Mouse (Mus musculus) hindbrain, embryonic 16.5 days (tissue): ENCODE measurements at regions not wholly inside any gene's neighbourhood (a gene's known extent, or its start where the extent isn't known, plus 50 kb on each side); places are given as distances from the start of the nearest gene placed in this dataset.

ENCODE experiments used
- ATAC-seq: fragments of 200-750 bp; cut with Nextera tagmentation; 2 replicates; pipeline ENCODE4 v1.8.0; 2017; ENCODE audit warnings: moderate TSS enrichment, moderate library complexity
- H3K27ac ChIP-seq: fragments of 300-500 bp; sonication (generic); 2 replicates; pipeline ENCODE4 v1.5.1; 2014; ENCODE audit warnings: low read depth, mild to moderate bottlenecking, control low read depth, low read length, moderate library complexity
- H3K27me3 ChIP-seq: fragments of 300-500 bp; sonication (generic); replicated peaks from 2 replicates; pipeline ENCODE4 v1.6.1; 2014; ENCODE audit warnings: low read length; ENCODE audit not compliant: control insufficient read depth, insufficient read depth
- H3K36me3 ChIP-seq: fragments of 300-500 bp; sonication (generic); 2 replicates; pipeline ENCODE4 v1.6.1; 2014; ENCODE audit warnings: mild to moderate bottlenecking, low read length, moderate library complexity, mixed read lengths; ENCODE audit not compliant: control insufficient read depth, insufficient read depth
- H3K4me1 ChIP-seq: fragments of 300-500 bp; sonication (generic); 2 replicates; pipeline ENCODE4 v1.6.1; 2014; ENCODE audit warnings: low read depth, low read length; ENCODE audit not compliant: control insufficient read depth, insufficient read depth
- H3K4me2 ChIP-seq: fragments of 300-500 bp; sonication (generic); 2 replicates; pipeline ENCODE4 v1.6.1; 2014; ENCODE audit warnings: mild to moderate bottlenecking, low read length, control low read depth, moderate library complexity
- H3K4me3 ChIP-seq: fragments of 300-500 bp; sonication (generic); 2 replicates; pipeline ENCODE4 v1.5.1; 2014; ENCODE audit warnings: mild to moderate bottlenecking, low read length, control low read depth, moderate library complexity
- H3K9ac ChIP-seq: fragments of 300-500 bp; sonication (generic); 2 replicates; pipeline ENCODE4 v1.6.1; 2014; ENCODE audit warnings: low read depth, mild to moderate bottlenecking, control low read depth, low read length, moderate library complexity
- H3K9me3 ChIP-seq: fragments of 300-500 bp; sonication (generic); 2 replicates; pipeline ENCODE4 v1.6.1; 2014; ENCODE audit warnings: mild to moderate bottlenecking, low read length, moderate library complexity; ENCODE audit not compliant: control insufficient read depth
- WGBS: fragments of 180-500 bp; shearing (Covaris S2); extraction: QIAGEN DNeasy Blood & Tissue Kit; methylation state at CpG from one replicate; pipeline ENCODE4 v1.1.7; 2014; 5-methylcytosine and 5-hydroxymethylcytosine counted together

DNA sequence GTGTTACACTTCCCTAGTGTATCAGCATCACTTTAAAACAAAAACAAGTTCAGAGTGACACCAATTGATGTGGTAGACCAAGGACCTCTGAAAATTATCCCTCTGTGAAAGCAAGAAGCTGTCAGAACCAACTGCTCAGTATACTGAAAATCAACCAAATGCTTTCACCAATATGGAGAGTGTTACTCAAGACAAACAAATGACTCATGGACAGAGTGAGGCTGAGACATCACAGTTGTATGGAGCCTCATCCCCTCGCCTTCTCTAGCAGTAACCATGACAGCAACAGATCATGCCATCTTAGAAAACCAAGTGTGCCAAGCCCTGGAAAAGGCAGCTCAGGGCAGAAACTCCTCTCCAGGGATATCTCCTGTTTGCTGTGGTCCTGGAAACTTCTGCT lies 267.3 kb upstream of the F930015N05Rik start:
- no peak for ATAC-seq
- Histone ChIP-seq H3K27ac (no peak overlapping the region), H3K36me3 (no peaks in the 10 kb centered on the region), H3K9ac (no peak overlapping the region), H3K4me3 (no peak overlapping the region), H3K4me1 (no peaks in the 10 kb centered on the region), H3K27me3 (no peaks in the 10 kb centered on the region), H3K4me2 (no peak overlapping the region), H3K9me3 (peaks cover 2% of the 10 kb centered on the region; the same call in 1 of the 2 replicates)
- 65% methylated on average over 1 of the region's 1 CpGs for WGBS

DNA sequence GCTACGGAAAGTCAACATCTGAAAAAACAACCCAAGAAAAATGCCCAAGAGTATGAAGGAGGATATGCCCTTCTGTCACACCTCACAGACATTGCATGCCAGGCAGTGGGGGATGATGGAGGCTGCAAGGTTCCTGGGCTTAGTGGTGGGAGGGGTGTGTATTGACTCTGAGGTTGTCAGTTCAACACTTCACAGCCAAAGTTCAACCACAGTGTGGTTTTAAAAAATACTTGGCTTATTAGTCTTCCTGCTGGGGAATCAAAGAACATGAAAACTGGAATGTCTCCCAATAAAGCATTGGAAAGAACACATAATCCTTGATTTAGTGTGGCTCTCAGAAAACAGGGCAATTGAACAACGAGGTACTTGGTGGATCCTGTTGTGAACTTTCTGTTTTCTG lies 267.0 kb upstream of the Elac2 start:
- Histone ChIP-seq H3K27me3 (no peaks in the 10 kb centered on the region), H3K9ac (no peak overlapping the region), H3K4me1 (no peaks in the 10 kb centered on the region), H3K4me3 (no peak overlapping the region), H3K4me2 (no peak overlapping the region), H3K36me3 (no peaks in the 10 kb centered on the region), H3K27ac (no peak overlapping the region), H3K9me3 (peaks cover 8% of the 10 kb centered on the region)
- no peak for ATAC-seq
- WGBS: 80% methylated on average over 2 of the region's 2 CpGs

DNA sequence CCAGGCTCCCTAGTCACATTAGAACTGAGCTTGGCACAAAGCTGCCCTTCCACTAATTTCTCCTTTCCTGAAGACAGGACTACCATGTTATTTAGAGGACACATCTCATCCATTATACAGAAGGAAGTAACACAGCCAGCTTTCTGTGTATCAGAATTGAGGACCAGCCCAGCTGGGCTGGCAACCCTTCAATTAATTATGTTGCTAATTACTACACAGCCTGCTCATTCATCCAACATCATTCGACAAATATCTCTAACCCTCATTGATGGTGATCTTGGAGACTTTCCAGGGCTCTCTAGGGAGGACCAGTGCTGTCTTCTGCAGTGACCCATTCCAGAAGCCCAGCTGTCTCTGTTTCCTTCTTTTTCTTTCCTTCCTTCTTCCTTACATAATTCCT lies 263.7 kb upstream of the Elac2 start:
- WGBS: 42% methylated on average over 1 of the region's 1 CpGs
- Histone ChIP-seq H3K9me3 (peaks cover 3% of the 10 kb centered on the region; the same call in 1 of the 2 replicates), H3K36me3 (no peaks in the 10 kb centered on the region), H3K9ac (no peak overlapping the region), H3K27me3 (0 out of 2 replicates have a peak, but pooled peaks cover 2% of the 10 kb centered on the region), H3K4me2 (no peak overlapping the region), H3K4me3 (no peak overlapping the region), H3K27ac (no peak overlapping the region), H3K4me1 (no peaks in the 10 kb centered on the region)
- ATAC-seq: peak; percentile 63; the same call in 1 of the 2 replicates

DNA sequence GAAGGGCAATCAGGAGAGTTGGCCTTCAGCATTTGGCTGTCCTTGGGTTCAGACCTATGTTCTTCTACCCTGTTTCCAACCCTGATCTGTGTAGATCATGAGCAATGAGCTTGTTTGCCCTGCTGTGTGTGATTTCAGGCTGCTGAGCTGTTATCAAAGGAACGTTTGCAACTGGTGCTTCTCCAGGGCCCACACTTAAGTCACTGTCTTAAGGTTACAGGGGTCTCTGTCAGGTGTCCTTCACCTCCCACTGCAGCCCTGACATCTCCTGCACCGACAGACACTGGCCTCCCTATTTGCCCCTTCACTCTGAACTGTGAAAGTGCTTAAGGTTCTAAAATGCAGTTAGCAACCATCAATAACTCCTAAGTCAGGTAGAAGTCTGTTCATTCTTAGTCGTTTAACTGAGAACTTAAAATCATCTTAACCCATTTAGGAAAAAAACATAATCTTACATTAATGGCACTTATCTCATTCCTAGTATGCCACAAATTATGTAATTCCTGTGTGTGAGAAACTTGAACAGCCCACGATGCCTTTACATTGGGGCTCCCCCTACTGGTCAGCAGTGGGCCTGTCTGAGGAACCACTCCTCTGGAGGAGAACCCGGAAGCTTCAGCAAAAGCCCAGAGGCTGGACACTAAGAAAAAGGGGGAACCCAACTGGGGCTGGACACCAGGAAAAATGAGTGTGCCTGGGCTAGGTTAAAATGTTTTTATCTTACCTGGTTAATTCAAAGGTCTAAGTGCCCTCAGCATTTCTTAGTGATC lies 260.3 kb upstream of the Elac2 start:
- ATAC-seq: peak; percentile 48; the same call in 1 of the 2 replicates
- H3K27ac ChIP-seq: no peak overlapping the region
- H3K9ac ChIP-seq: no peak overlapping the region
- 21% methylated on average over 5 of the region's 5 CpGs for WGBS
- no peaks in the 10 kb centered on the region; the same call in 1 of the 2 replicates for H3K4me1 ChIP-seq
- H3K27me3 ChIP-seq: 0 out of 2 replicates have a peak, but pooled peaks cover 2% of the 10 kb centered on the region
- no peaks in the 10 kb centered on the region for H3K9me3 ChIP-seq
- no peak overlapping the region for H3K4me3 ChIP-seq
- H3K4me2 ChIP-seq: no peak overlapping the region
- H3K36me3 ChIP-seq: no peaks in the 10 kb centered on the region

DNA sequence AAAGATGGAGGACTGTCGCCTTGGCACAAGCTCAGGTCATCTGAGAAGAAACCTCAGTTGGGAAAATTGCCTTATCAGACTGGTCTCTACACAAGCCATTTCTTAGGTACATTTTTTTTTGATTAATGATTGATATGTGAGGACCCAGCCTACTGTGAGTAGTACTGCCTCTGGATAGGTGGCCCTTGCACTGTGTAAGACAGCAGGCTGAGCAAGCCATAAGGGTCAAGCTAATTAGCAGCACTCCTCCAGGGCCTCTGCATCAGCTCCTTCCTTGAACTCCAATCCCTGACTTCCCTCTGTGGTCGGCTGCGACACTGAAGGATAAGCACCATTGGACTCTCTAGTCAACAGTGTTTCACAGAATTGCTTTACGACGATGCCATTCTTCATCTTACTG lies 252.6 kb upstream of the Elac2 start:
- Histone ChIP-seq H3K27ac (no peak overlapping the region), H3K9ac (no peak overlapping the region), H3K4me1 (no peaks in the 10 kb centered on the region; the same call in 1 of the 2 replicates), H3K4me3 (no peak overlapping the region), H3K4me2 (no peak overlapping the region), H3K27me3 (no peaks in the 10 kb centered on the region), H3K9me3 (no peaks in the 10 kb centered on the region), H3K36me3 (no peaks in the 10 kb centered on the region)
- WGBS: 87% methylated on average over 5 of the region's 5 CpGs
- ATAC-seq: no peak

DNA sequence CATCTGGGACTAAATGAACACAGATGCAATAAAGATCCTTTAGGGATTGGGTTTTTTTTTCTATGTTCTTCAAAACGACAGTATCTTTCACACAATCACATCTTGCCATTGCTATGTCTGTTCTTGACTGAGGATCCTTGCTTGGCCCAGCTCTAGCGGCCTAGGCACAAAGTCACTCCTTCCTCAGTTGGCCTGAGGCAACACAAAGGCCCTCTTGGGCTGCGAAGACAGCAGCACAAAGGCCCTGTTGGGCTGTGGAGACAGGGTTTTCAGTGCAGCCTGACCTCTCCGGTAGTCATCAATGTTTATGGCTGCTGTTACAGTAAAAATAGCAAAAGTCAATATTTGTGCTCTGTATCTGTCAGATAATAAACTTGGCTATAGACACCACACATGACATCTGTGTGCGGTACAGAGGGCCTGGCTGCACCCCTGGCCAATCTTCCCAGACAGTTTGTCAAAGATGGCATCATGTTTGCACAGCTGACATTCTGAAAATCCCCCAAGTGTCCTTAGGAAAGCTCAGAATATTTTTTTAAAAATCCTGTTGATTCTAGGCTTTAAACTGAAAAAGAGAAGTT lies 250.9 kb upstream of the Elac2 start:
- H3K9ac ChIP-seq: no peak overlapping the region
- H3K4me3 ChIP-seq: no peak overlapping the region
- 68% methylated on average over 5 of the region's 5 CpGs for WGBS
- H3K4me1 ChIP-seq: no peaks in the 10 kb centered on the region
- no peaks in the 10 kb centered on the region for H3K36me3 ChIP-seq
- no peaks in the 10 kb centered on the region for H3K27me3 ChIP-seq
- H3K9me3 ChIP-seq: no peaks in the 10 kb centered on the region
- no peak overlapping the region for H3K4me2 ChIP-seq
- ATAC-seq: no peak
- no peak overlapping the region for H3K27ac ChIP-seq

DNA sequence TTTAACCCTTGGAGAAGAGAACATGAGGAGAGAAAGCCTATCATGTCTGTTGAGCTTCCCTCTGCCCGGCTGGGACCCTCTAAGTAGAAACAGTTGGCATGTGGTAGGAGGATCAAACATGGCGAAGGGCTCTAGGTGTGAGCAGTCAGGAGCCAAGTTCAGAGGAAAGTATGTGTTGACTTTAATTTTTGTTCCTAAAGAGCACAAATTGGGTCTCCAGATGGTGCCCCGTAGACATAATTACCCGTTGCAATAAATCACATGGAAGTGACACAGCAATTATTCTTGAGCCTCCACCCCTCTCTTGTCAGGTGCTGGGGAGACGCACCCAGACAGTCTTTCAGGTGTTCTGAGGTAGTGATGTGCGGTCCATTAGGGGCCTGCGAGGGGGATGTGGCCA lies 239.9 kb upstream of the Elac2 start:
- ATAC-seq: no peak
- H3K9me3 ChIP-seq: no peaks in the 10 kb centered on the region
- WGBS: 67% methylated on average over 7 of the region's 7 CpGs

DNA sequence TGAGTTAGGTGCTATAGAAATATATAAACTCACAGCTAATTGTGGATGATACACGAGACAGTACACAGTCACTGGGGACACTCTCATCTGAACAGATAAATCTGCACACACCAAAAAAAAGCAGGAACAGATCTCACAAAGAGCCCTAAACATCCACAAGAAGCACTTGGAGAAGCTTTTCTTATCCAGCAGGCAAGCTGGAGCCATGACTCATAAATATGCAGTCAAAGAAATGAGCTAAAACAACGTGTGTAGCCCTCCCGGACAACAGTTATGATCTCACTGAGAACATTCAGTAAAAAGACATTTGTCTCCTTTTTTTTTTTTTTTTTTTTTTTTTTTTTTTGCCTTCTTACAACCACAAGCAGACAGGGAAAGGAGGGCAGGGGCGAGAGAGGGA lies 235.1 kb upstream of the Elac2 start:
- Histone ChIP-seq H3K9me3 (no peaks in the 10 kb centered on the region), H3K9ac (no peak overlapping the region), H3K4me1 (no peaks in the 10 kb centered on the region), H3K4me2 (no peak overlapping the region), H3K27me3 (no peaks in the 10 kb centered on the region), H3K36me3 (no peaks in the 10 kb centered on the region), H3K4me3 (no peak overlapping the region), H3K27ac (no peak overlapping the region)
- WGBS: 74% methylated on average over 4 of the region's 4 CpGs
- ATAC-seq: no peak

More for the DNA sequence above, 239.9 kb upstream of the Elac2 start:
- Histone ChIP-seq H3K4me2 (no peak overlapping the region), H3K9ac (no peak overlapping the region), H3K4me1 (no peaks in the 10 kb centered on the region), H3K27ac (no peak overlapping the region), H3K4me3 (no peak overlapping the region), H3K36me3 (no peaks in the 10 kb centered on the region), H3K27me3 (no peaks in the 10 kb centered on the region)

DNA sequence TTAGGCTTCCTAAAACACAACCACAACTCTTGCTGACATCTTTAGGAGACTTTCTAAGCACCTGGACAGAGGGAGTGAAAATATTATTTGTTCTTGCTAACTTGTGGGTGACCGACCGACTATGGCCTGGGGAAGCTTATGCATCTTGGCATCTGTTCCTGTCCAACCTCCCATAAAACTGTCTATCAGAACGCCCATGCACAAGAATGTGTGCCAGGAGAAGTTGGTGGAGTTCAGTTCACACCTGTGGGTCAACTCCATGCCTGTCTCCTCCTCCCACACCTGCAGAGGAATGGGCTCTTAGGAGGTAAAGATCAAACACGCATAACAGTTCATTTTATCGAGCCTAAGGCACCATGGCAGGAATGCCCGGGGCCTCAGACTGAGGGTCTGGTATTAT lies 232.7 kb upstream of the Elac2 start:
- no peak overlapping the region for H3K27ac ChIP-seq
- no peaks in the 10 kb centered on the region for H3K36me3 ChIP-seq
- no peaks in the 10 kb centered on the region for H3K4me1 ChIP-seq
- no peak for ATAC-seq
- H3K4me3 ChIP-seq: no peak overlapping the region
- WGBS: 95% methylated on average over 6 of the region's 6 CpGs
- no peaks in the 10 kb centered on the region for H3K9me3 ChIP-seq
- H3K4me2 ChIP-seq: no peak overlapping the region
- no peaks in the 10 kb centered on the region for H3K27me3 ChIP-seq
- no peak overlapping the region for H3K9ac ChIP-seq
